Mouse (Mus musculus) mouse embryonic stem cell (cell line): ENCODE data around the gene Mgll.

Experiments
- in situ Hi-C, 2 experiments: fragments of 300-500 bp; cut with MboI; formaldehyde crosslinking; loops; 1 replicate in 1 of 2; 3 replicates in 1 of 2; pipeline ENCODE4 v1.14.3; 2019 to 2020; ENCODE audit warnings: low sequenced_read_pairs in 2 of 2, low pct_unique_long_range_greater_than_20kb in 1 of 2, mixed read lengths in 1 of 2; ENCODE audit not compliant: unreplicated experiment in 1 of 2

Gene Mgll

GRCm38 (mm10) chr6:88737509-88737888 lies 13.3 kb downstream of the Mgll start:
- in situ Hi-C loops: no loop called here

GRCm38 (mm10) chr6:88741041-88741440 lies 16.8 kb downstream of the Mgll start:
- in situ Hi-C loops: no loop called here

DNA sequence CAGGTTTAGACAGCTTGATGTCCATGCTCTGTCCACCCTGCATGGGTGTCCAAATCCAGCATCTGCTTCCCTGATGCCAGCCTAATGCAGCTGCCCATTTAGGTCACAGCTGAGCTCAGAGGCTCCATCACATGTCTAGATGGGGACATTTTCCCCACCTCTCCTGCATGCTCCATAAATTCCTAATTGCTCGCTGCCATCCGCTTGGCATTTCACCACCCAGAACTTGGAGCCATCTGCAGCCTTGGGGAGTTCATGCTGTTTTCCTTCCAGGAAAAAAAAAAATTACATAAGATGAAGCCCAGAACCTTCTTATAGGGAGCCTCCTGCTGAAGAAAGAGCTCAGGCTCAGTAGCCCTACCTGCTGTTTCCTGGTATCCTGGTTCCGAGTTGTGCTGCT lies 17.6 kb downstream of the Mgll start:
- in situ Hi-C loops: no loop called here

GRCm38 (mm10) chr6:88742286-88743011 lies 18.2 kb downstream of the Mgll start:
- in situ Hi-C loops: no loop called here

GRCm38 (mm10) chr6:88743601-88744291 lies 19.5 kb downstream of the Mgll start:
- in situ Hi-C loops: no loop called here

DNA sequence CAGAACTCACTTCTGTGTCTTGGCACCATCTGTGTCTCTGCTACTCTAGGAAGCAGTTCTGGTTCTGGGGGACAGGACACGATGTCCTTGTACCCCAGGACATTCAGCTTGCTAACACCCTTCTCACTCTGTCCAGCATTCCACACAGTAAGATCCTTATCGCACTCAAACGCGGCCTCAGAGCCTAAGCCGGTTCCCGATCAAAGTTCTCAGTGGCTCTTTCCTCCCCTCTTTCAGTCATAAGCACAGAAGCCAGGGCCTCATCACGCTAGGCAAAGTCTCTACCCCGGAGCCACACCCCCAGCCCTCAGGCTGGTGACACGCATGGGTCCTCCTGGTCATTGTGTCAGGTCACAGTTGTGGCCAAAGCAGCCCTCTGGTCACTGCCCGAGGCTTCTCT lies 20.8 kb downstream of the Mgll start:
- in situ Hi-C loops: no loop called here

DNA sequence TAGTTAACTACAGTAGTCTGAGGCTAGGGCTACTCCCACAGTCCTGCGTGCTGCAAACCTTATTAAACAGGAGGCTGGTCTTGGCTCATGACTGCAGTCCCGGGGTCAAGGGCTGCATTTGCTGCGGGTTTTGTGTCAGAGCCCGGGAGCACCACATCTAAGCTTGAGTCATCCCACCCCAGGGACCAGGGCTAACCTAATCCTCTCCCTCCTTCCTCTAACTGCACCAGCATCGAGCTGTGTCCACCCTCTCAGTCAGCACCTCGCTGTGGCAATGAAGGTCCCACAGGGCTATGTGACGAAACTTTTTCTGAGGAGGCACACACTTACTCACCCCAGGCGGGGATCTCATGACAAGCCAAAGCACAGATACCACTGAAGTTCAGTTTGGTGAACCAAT lies 22.1 kb downstream of the Mgll start:
- in situ Hi-C loops: no loop called here

DNA sequence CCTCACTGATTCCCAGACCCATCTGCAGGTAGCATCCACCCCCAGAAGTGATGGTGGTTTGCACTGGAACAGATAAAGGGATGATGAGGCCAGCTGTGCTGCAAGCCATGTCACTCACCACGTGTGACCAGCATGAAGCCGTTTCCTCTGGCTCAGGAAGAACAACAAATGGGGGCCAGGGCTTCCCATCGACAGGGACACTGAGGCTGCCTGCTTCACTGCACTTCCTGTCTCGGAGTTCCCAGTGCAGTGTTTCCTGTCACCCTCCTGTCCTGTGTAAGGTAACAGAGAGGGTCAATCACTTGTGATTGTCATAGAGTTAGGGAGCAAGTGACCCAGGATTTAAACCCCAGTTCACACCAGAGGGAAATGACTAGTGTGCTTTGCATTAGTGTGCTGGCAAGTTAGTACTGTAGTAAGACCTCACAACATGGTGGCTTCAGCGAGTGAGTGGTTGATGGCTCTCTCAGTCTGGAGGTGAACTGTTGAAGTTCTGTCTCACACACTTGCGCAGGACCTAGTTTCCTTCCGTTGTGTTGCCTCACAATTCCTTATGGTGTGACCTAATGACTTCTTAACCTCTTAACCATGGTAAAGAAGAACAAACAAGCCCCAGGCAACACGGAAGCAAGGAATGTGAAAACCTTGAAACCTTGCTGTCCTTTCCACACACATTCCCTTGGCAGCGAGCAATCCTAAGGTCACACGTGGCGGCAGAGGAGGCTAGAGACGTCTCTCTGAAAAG lies 23.3 kb downstream of the Mgll start:
- in situ Hi-C loops: no loop called here

GRCm38 (mm10) chr6:88750884-88751283 lies 26.7 kb downstream of the Mgll start:
- in situ Hi-C loops: no loop called here

GRCm38 (mm10) chr6:88752711-88753219 lies 28.6 kb downstream of the Mgll start:
- in situ Hi-C loops: no loop called here

DNA sequence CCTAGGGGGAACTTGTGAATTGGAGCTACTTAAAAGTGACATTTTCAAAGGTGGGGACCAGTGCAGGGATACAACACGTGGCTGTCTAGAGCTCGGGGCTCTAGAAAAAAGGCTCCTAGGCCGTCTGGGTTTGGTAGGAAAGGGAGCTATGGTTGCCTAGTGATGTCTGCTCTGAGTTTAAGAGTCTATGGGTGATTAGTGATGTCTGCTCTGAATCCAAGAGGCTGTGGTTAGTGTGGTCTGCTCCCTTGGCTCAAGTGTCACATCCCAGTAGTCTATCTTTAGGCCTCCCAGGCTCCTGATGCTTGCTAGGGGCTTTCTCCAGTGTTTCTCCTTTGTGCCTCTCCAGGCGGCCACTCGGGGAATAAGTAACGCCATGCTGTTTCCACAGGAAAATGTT lies 29.4 kb downstream of the Mgll start:
- in situ Hi-C loops: no loop called here

DNA sequence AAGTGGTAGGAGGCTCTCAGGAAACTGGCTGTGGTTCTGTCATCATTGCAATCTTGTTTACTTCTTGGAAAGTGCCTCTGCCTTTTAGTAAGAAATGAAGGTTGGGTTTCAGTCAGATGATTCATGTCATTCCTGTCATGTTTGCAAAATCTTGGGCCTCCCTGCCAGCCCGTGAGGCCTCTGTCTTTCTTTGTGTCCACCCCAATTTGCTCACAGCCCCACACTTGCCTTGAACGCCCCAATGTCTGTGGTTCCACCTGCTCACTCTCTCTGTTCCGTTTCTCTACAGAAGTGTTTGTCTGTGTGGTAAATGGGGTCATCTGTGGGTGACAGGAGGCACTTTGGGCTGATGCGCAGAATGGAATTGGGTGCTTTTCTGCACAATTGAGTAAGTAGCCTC lies 32.8 kb downstream of the Mgll start:
- in situ Hi-C loops: no loop called here

DNA sequence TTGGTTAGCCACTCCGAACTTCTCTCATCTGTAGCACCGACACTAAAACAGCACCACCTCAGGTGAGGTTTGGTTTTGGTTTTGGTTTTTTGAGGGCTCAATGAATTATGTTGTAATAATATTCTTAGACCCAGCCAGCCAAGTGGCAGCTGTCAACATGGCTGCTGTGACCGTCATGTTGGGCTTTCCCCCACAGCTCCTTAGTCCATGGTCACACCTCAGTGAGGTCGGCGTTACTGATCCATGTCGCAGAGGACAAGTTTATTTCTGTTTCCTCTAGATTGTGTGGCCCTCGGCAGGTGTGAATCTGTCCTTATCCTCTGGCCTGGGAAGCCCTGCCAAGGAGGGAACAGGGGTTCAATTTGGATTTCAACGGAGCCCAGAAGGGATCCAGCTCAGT lies 33.9 kb downstream of the Mgll start:
- in situ Hi-C loops: no loop called here

- in situ Hi-C loops: no loop called here
Measured at GRCm38 (mm10) chr6:88758568-88759522, 34.6 kb downstream of the Mgll start.

DNA sequence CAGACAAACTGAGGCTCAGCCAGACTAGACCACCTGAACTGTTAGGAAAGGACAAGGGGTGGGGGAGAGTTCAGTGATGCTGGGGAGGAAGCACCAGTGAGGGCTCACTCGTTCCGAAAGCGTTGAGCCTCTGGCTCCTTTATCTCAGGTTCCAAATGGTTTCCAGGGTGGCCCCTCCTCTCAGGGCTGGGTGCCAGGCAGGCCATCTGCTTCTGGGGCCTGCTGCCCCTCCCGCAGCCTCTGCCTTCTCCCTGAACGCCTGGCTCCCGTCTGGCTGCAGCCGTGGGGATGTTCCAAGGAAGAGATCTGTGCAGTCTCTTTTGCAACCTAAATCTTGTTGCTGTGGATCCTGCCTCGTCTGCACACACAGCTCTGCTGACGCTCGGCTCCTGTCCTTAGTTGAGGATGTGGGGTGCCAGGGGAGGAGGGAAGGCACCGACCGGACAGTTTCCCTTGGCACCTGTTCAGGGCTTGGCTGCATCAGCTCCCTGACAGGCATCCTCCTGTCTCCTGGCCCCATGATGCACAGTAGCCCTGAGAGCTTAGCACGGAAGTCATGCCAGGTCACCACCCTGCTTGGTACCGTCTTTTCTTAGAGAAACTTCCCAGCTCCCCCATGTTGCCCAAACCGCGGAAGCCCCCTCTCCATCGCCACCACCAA lies 35.7 kb downstream of the Mgll start:
- in situ Hi-C loops: no loop called here

GRCm38 (mm10) chr6:88760935-88761635 lies 36.9 kb downstream of the Mgll start:
- in situ Hi-C loops: no loop called here

- in situ Hi-C loops: no loop called here
Measured at GRCm38 (mm10) chr6:88761684-88762439, 37.6 kb downstream of the Mgll start.
